Mouse (Mus musculus) liver, postnatal 0 days (tissue): ENCODE measurements at regions not wholly inside any gene's neighbourhood (a gene's known extent, or its start where the extent isn't known, plus 50 kb on each side); places are given as distances from the start of the nearest gene placed in this dataset.

Experiments
- ATAC-seq: fragments of 200-750 bp; cut with Nextera tagmentation; 2 replicates; pipeline ENCODE4 v1.8.0; 2017; ENCODE audit warnings: mild to moderate bottlenecking, moderate library complexity
- DNase-seq: peaks from one replicate; pipeline ENCODE4 v3.0.0-alpha.2; 2016
- H3K27ac ChIP-seq: fragments of 300-500 bp; sonication (generic); 2 replicates; pipeline ENCODE4 v1.5.1; 2014; ENCODE audit warnings: antibody characterized with exemption, moderate library complexity, mild to moderate bottlenecking, low read depth
- H3K27me3 ChIP-seq: fragments of 300-500 bp; sonication (generic); 2 replicates; pipeline ENCODE4 v1.6.1; 2014; ENCODE audit warnings: low read length, control low read depth, mixed read lengths; ENCODE audit not compliant: insufficient read depth
- H3K36me3 ChIP-seq: fragments of 300-500 bp; sonication (generic); replicated peaks from 2 replicates; pipeline ENCODE4 v1.6.1; 2014; ENCODE audit warnings: mild to moderate bottlenecking, control low read depth, low read length, moderate library complexity, mixed read lengths; ENCODE audit not compliant: insufficient read depth
- H3K4me1 ChIP-seq: fragments of 300-500 bp; sonication (generic); 2 replicates; pipeline ENCODE4 v1.6.1; 2014; ENCODE audit warnings: antibody characterized with exemption, mild to moderate bottlenecking, control low read depth; ENCODE audit not compliant: insufficient read depth
- H3K4me2 ChIP-seq: fragments of 300-500 bp; sonication (generic); 2 replicates; pipeline ENCODE4 v1.6.1; 2014; ENCODE audit warnings: low read depth, mild to moderate bottlenecking, low read length, moderate library complexity, mixed read lengths
- H3K4me3 ChIP-seq: fragments of 300-500 bp; sonication (generic); 2 replicates; pipeline ENCODE4 v1.5.1; 2014; ENCODE audit warnings: low read depth, low read length
- H3K9ac ChIP-seq: fragments of 300-500 bp; sonication (generic); replicated peaks from 2 replicates; pipeline ENCODE4 v1.6.1; 2014; ENCODE audit warnings: mild to moderate bottlenecking, moderate library complexity
- H3K9me3 ChIP-seq: fragments of 300-500 bp; sonication (generic); 2 replicates; pipeline ENCODE4 v1.6.1; 2016; ENCODE audit warnings: mild to moderate bottlenecking, control low read depth, low read length, mixed read lengths
- CTCF ChIP-seq: sonication (generic); IDR thresholded peaks from 2 replicates; pipeline ENCODE4 v1.5.1; 2016; ENCODE audit warnings: antibody characterized with exemption, low read depth
- EP300 ChIP-seq: IDR thresholded peaks from 2 replicates; pipeline ENCODE4 v1.6.1; 2016; ENCODE audit warnings: antibody characterized with exemption, low read depth, mild to moderate bottlenecking
- WGBS: fragments of 180-500 bp; shearing (Covaris S2); extraction: QIAGEN DNeasy Blood & Tissue Kit; methylation state at CpG from one replicate; pipeline ENCODE4 v1.1.7; 2014; ENCODE audit not compliant: insufficient replicate concordance; 5-methylcytosine and 5-hydroxymethylcytosine counted together

DNA sequence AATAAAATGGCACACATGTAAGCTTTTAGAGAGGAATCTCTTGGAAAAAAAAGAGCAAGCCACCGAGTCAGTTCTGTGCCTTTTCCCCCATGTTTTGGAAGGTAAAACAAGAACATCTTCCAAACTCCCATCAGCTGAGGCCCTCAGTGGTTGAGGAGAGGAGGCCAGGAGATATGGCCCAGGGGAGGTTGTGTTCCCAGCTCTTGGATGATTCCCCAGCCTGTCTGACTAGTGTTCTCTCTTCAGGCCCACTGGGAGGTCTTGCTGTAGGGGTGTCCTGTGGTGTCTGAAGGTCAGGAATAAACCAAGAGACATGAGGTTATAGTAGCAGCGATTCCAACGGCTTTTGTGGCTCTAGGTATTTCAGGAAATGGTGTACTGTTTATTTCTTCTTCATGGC is 643.2 kb downstream of the Rnf144a start:
- no peaks in the 10 kb centered on the region for H3K27me3 ChIP-seq
- ATAC-seq (no peak), DNase-seq (no peak)
- no peaks in the 10 kb centered on the region for H3K36me3 ChIP-seq
- no peak overlapping the region for H3K9ac ChIP-seq
- H3K4me2 ChIP-seq = no peak overlapping the region
- H3K4me3 ChIP-seq = no peak overlapping the region
- TF ChIP-seq EP300 (no peak), CTCF (no peak)
- no peak overlapping the region for H3K27ac ChIP-seq
- no peaks in the 10 kb centered on the region for H3K4me1 ChIP-seq
- WGBS = 78% methylated on average over 3 of the region's 3 CpGs
- H3K9me3 ChIP-seq = no peaks in the 10 kb centered on the region

- DNase-seq = no peak
- TF ChIP-seq EP300 (no peak), CTCF (no peak)
- Histone ChIP-seq H3K36me3 (no peaks in the 10 kb centered on the region), H3K4me2 (no peak overlapping the region), H3K4me3 (no peak overlapping the region), H3K9ac (no peak overlapping the region), H3K27ac (no peak overlapping the region), H3K9me3 (no peaks in the 10 kb centered on the region), H3K4me1 (no peaks in the 10 kb centered on the region), H3K27me3 (no peaks in the 10 kb centered on the region)
- no peak for ATAC-seq
- 59% methylated on average over 5 of the region's 5 CpGs for WGBS
Observed at GRCm38 (mm10) chr12:25768644-25769043, 646.4 kb downstream of the Rnf144a start.

GRCm38 (mm10) chr12:25763061-25763460 is 652.0 kb downstream of the Rnf144a start:
- Histone ChIP-seq H3K4me1 (no peaks in the 10 kb centered on the region), H3K9ac (no peak overlapping the region), H3K4me2 (no peak overlapping the region), H3K36me3 (no peaks in the 10 kb centered on the region), H3K9me3 (no peaks in the 10 kb centered on the region), H3K27ac (no peak overlapping the region), H3K27me3 (no peaks in the 10 kb centered on the region), H3K4me3 (no peak overlapping the region)
- 67% methylated on average over 1 of the region's 1 CpGs for WGBS
- TF ChIP-seq EP300 (no peak), CTCF (no peak)
- ATAC-seq (no peak), DNase-seq (no peak)

DNA sequence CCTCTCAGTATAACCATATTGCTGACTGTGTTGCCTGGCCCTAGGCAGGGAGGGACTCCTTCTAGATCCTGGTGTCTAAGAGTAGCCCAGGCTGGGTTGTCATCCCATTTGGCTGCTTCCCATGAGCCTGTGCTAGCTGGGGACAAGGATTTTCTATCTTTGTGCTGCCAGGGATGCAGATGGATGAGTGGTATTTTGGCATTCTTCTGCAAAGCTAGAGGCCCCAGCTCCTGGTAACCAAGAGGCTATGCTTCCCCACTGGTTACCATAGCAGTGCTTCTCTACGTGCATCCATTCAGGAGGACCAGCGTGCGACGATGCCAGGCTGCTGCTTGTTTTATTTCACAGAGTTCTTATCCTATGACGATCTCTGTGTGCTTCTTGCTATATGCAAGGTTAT is 658.0 kb downstream of the Rnf144a start:
- DNase-seq = no peak
- ATAC-seq = no peak
- Histone ChIP-seq H3K4me3 (no peak overlapping the region), H3K9ac (no peak overlapping the region), H3K4me1 (no peaks in the 10 kb centered on the region), H3K27ac (no peak overlapping the region), H3K4me2 (no peak overlapping the region), H3K36me3 (no peaks in the 10 kb centered on the region), H3K27me3 (no peaks in the 10 kb centered on the region), H3K9me3 (no peaks in the 10 kb centered on the region)
- 84% methylated on average over 5 of the region's 5 CpGs for whole genome bisulfite sequencing
- no peak for TF ChIP-seq CTCF
- no peak for TF ChIP-seq EP300

DNA sequence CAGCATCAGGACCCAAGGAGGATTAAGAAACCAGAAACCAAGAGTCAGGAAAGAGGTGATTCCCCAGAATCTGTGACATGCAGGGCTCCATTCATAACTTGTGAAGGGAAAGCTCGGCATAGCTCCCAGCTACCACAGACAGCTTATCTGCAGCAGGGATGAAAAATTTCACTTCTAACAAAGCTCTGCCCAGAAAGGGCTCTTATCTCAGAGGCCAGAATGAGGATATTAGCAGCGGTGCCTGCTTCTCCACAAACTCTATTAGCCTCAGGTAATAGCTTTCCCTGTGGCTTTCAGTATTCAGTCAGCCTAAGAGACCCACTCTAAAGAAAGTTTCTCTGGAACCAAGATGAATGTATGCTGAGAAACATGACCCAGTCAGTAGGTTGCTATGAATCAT is 636.9 kb upstream of the Id2 start:
- H3K4me3 ChIP-seq = no peak overlapping the region
- no peaks in the 10 kb centered on the region for H3K27me3 ChIP-seq
- H3K4me1 ChIP-seq = no peaks in the 10 kb centered on the region
- TF ChIP-seq EP300 (no peak), CTCF (no peak)
- 28% methylated on average over 2 of the region's 2 CpGs for WGBS
- no peak overlapping the region for H3K27ac ChIP-seq
- no peaks in the 10 kb centered on the region for H3K9me3 ChIP-seq
- ATAC-seq (no peak), DNase-seq (no peak)
- no peaks in the 10 kb centered on the region for H3K36me3 ChIP-seq
- no peak overlapping the region for H3K9ac ChIP-seq
- H3K4me2 ChIP-seq = no peak overlapping the region

DNA sequence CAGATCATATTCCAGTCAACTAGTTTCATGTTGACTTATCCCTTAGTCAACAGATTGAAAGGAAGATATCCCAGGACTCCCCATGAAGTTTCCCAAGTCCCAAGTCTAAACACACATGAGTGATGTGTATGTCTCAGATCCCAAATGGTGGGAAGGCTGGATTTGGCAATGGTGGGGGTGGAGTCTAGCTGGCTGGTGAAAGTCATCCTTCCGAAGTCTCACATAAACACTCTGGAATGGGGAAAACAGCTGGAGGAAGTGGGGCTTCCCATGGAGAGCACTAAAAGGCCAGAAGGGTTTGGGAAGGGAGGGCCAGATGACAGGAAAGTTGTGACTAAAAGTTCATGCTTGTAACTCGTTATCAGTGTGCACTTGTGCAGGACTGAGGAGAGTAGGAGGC is 628.8 kb upstream of the Id2 start:
- TF ChIP-seq EP300 (no peak), CTCF (no peak)
- no peak overlapping the region for H3K4me3 ChIP-seq

DNA sequence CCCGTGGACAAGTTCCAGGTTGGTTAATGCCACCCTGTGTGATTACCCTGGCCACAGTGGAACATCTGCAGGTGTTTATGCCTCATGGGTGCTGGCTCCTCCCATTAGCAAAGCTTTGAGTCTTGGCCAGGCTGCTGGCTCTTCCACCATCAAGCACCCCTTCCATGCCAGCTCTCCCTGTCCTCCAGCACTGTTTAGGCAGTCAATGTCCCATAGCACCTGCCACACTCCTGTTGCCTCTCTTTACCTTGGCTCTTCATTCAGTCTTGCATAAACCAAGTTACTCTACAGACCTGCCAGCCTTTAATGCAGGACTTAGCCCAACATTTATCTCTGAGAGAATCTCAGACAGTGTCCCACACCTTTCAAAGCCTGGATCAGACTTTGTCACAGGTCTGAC is 614.2 kb upstream of the Id2 start:
- no peaks in the 10 kb centered on the region for H3K27me3 ChIP-seq
- no peak for ATAC-seq
- no peaks in the 10 kb centered on the region for H3K9me3 ChIP-seq
- no peak overlapping the region for H3K4me3 ChIP-seq
- WGBS = 72% methylated on average over 1 of the region's 1 CpGs
- DNase-seq = no peak
- no peak overlapping the region for H3K9ac ChIP-seq
- H3K4me1 ChIP-seq = no peaks in the 10 kb centered on the region
- no peak overlapping the region for H3K27ac ChIP-seq
- no peaks in the 10 kb centered on the region for H3K36me3 ChIP-seq
- H3K4me2 ChIP-seq = no peak overlapping the region
- no peak for TF ChIP-seq CTCF
- no peak for TF ChIP-seq EP300

More for the DNA sequence above, 628.8 kb upstream of the Id2 start:
- H3K9ac ChIP-seq = no peak overlapping the region
- H3K9me3 ChIP-seq = no peaks in the 10 kb centered on the region
- DNase-seq = no peak
- no peaks in the 10 kb centered on the region for H3K4me1 ChIP-seq
- no peak overlapping the region for H3K27ac ChIP-seq
- no peak for ATAC-seq
- 40% methylated on average over 2 of the region's 2 CpGs for WGBS
- H3K36me3 ChIP-seq = no peaks in the 10 kb centered on the region
- no peak overlapping the region for H3K4me2 ChIP-seq
- no peaks in the 10 kb centered on the region for H3K27me3 ChIP-seq
